Mouse (Mus musculus) intestine, embryonic 16.5 days (tissue): ENCODE measurements at regions not wholly inside any gene's neighbourhood (a gene's known extent, or its start where the extent isn't known, plus 50 kb on each side); places are given as distances from the start of the nearest gene placed in this dataset.

ENCODE experiments used
- ATAC-seq: fragments of 200-750 bp; cut with Nextera tagmentation; 2 replicates; pipeline ENCODE4 v1.8.0; 2017; ENCODE audit warnings: moderate TSS enrichment, moderate library complexity
- H3K27ac ChIP-seq: fragments of 300-500 bp; sonication (generic); 2 replicates; pipeline ENCODE4 v1.5.1; 2014; ENCODE audit warnings: mild to moderate bottlenecking, low read length
- H3K27me3 ChIP-seq: fragments of 300-500 bp; sonication (generic); replicated peaks from 2 replicates; pipeline ENCODE4 v1.6.1; 2014; ENCODE audit warnings: low read length, control low read depth, mixed read lengths; ENCODE audit not compliant: control insufficient read depth, insufficient read depth
- H3K36me3 ChIP-seq: fragments of 300-500 bp; sonication (generic); 2 replicates; pipeline ENCODE4 v1.6.1; 2014; ENCODE audit warnings: low read length, control low read depth; ENCODE audit not compliant: control insufficient read depth, insufficient read depth
- H3K4me1 ChIP-seq: fragments of 300-500 bp; sonication (generic); 2 replicates; pipeline ENCODE4 v1.6.1; 2014; ENCODE audit warnings: low read length, control low read depth, mixed read lengths; ENCODE audit not compliant: control insufficient read depth, insufficient read depth
- H3K4me2 ChIP-seq: fragments of 300-500 bp; sonication (generic); 2 replicates; pipeline ENCODE4 v1.6.1; 2014; ENCODE audit warnings: low read depth, low read length, control low read depth
- H3K4me3 ChIP-seq: fragments of 300-500 bp; sonication (generic); 2 replicates; pipeline ENCODE4 v1.5.1; 2014; ENCODE audit warnings: mild to moderate bottlenecking, low read length
- H3K9ac ChIP-seq: fragments of 300-500 bp; sonication (generic); 2 replicates; pipeline ENCODE4 v1.6.1; 2014; ENCODE audit warnings: low read depth, low read length
- H3K9me3 ChIP-seq: fragments of 300-500 bp; sonication (generic); 2 replicates; pipeline ENCODE4 v1.6.1; 2016; ENCODE audit warnings: low read length, control low read depth; ENCODE audit not compliant: control insufficient read depth
- WGBS: fragments of 180-500 bp; shearing (Covaris S2); extraction: QIAGEN DNeasy Blood & Tissue Kit; methylation state at CpG from one replicate; pipeline ENCODE4 v1.1.7; 2014; 5-methylcytosine and 5-hydroxymethylcytosine counted together

DNA sequence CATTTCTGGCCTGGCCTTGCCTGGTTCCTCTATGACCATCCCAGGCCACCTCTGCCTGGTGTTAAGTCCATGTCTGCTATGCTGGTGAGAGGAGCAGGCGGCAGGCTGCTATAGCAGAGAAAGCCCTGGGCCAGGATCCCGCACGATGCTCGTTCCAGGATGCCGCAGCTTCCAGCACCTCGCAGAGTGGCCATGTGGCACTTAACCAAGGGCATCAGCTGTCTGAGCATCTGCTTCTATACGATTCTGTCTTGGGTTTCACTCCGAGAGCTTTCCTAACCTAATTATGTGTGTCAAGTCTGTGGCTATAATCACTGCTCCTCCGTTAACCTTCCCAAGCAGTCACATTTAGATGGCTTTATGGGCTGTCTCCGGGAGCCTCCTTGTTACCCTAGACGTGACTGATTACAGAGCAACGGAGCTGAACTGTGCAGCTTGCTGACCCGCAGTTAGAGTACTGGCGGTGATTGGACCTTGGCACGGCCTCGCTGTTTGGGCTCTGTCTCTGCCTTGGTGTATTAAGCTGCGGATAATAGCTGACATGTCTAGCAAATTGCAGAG lies 64.4 kb downstream of the Ackr3 start:
- H3K4me2 ChIP-seq: no peak overlapping the region
- no peaks in the 10 kb centered on the region for H3K36me3 ChIP-seq
- no peaks in the 10 kb centered on the region for H3K27me3 ChIP-seq
- H3K9ac ChIP-seq: no peak overlapping the region
- ATAC-seq: no peak
- no peak overlapping the region for H3K4me3 ChIP-seq
- 51% methylated on average over 17 of the region's 17 CpGs for WGBS
- H3K9me3 ChIP-seq: no peaks in the 10 kb centered on the region
- no peak overlapping the region for H3K27ac ChIP-seq
- peaks cover 3% of the 10 kb centered on the region; the same call in 1 of the 2 replicates for H3K4me1 ChIP-seq

DNA sequence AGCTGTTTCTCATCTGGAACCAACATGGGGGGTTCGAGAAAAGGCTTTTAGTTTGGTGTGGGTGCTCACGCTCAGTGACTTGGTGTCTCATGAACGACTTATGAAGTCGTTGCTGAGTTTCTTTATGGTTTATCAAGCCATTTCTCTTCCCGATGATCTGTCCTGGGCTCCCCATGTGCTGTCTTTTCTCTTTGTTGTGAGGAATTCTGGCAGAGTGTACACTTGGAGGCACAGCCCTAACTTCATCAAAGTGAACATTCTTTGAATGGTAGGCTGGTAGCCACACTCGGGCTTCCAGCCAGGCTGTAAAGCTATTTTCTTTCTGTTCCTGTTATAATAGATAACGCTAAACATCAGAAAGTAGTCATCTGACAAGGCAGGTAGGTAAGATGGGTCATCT lies 65.2 kb downstream of the Ackr3 start:
- Histone ChIP-seq H3K36me3 (no peaks in the 10 kb centered on the region), H3K27ac (no peak overlapping the region), H3K9ac (no peak overlapping the region), H3K4me2 (no peak overlapping the region), H3K4me3 (no peak overlapping the region), H3K9me3 (no peaks in the 10 kb centered on the region), H3K4me1 (peaks cover 3% of the 10 kb centered on the region; the same call in 1 of the 2 replicates), H3K27me3 (no peaks in the 10 kb centered on the region)
- ATAC-seq: no peak
- WGBS: 73% methylated on average over 7 of the region's 7 CpGs

DNA sequence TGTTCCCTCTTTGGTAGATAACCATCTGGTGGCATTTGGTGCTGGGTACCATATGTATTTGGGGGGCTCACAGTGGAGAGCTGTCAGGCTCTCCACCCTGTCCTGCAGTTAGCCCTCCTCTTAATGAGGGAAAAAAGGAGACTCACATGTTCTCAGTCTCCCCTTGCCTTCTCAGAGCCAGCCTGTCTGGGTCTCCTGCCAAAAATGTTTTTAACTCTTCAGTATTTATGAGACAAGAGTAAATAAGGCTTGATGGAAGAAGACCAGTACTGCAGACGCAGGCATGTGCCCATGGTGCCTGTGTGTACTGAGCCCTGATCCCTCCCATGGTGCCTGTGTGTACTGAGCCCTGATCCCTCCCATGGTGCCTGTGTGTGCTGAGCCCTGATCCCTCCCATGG lies 66.1 kb downstream of the Ackr3 start:
- Histone ChIP-seq H3K9ac (no peak overlapping the region), H3K4me2 (no peak overlapping the region), H3K4me1 (peaks cover 3% of the 10 kb centered on the region; the same call in 1 of the 2 replicates), H3K4me3 (no peak overlapping the region), H3K36me3 (no peaks in the 10 kb centered on the region), H3K27ac (no peak overlapping the region), H3K27me3 (no peaks in the 10 kb centered on the region), H3K9me3 (no peaks in the 10 kb centered on the region)
- ATAC-seq: no peak
- WGBS: 42% methylated on average over 1 of the region's 1 CpGs

DNA sequence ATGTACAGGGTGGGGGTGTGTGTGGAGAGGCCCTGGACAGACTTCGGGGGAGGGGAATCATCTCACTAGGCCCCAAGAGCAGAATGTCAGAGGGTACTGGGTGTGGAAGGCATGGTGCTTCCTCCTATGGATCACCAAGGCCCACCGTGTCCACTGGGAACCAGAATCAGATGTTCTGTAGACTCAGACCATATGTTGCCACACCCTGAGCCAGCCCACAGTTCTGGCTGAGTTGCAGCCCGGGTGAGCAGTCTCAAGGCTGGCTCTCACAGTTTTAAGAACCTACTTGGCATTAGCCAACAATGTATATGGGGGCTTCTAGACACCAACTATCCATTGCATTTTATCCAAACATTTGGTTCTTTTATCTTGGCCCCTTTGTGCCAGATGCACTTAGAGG lies 67.5 kb downstream of the Ackr3 start:
- no peak overlapping the region for H3K27ac ChIP-seq
- H3K36me3 ChIP-seq: no peaks in the 10 kb centered on the region
- no peak overlapping the region for H3K9ac ChIP-seq
- H3K27me3 ChIP-seq: no peaks in the 10 kb centered on the region
- no peaks in the 10 kb centered on the region for H3K9me3 ChIP-seq
- peaks cover 3% of the 10 kb centered on the region; the same call in 1 of the 2 replicates for H3K4me1 ChIP-seq
- WGBS: 86% methylated on average over 3 of the region's 3 CpGs
- ATAC-seq: no peak
- H3K4me3 ChIP-seq: no peak overlapping the region
- no peak overlapping the region for H3K4me2 ChIP-seq

DNA sequence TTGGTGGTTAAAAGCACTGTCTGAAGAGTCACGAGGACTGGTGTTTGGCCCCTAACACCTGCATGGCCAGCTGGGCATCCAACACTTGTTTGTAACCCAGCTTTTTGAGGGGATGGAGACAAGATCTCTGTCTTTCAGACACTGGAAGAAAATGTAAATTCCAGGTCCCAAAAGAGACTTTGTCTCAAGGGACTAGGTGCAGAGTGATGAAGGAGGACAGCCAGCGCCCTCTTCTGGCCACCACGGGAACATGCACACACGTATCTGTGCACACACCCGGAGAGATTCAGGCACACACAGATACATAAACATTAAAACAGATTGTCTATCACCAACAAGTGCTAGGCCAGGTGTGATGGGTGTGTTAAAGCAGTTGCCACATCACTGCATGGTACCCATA lies 68.6 kb downstream of the Ackr3 start:
- H3K36me3 ChIP-seq: no peaks in the 10 kb centered on the region
- ATAC-seq: no peak

DNA sequence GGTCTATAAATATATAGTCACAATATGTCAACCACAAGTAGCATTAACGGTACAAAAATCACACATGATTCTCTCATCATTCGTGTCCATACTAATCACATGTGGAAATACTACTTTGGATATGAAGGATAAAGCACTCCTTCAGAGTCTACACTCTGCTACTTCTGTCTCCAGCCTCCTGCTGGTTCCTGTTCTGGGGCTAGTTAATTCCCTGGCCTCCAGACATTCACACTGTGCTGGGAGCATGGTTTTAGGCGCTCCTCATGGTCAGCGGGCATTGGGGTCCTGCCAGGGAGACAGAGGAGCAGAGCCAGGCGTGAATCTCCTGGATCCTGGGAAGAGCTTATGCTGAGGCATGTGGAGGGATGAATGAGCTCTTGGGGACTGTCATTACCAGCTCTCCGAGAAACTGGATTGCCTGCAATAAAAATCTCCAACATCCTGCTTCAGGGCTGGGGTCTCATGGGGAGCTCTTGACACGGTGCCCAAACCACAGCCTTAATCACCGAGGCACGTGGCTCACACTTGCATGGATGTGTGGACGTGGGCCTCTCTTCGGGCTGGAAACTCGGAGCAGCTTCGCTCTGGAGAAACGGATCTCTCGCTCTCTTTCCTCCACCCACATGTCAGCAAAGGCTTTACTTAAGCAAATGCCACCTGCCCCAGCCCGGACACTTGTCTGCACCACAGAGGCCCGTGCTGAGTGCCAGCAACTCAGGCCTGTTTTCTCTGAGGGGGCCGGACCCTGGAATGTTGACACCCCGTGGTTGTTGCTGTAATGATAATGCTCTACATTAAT lies 69.2 kb downstream of the Ackr3 start:
- Histone ChIP-seq H3K9ac (no peak overlapping the region), H3K4me2 (no peak overlapping the region), H3K36me3 (no peaks in the 10 kb centered on the region), H3K27ac (no peak overlapping the region), H3K4me3 (no peak overlapping the region), H3K9me3 (no peaks in the 10 kb centered on the region), H3K27me3 (no peaks in the 10 kb centered on the region), H3K4me1 (peaks cover 3% of the 10 kb centered on the region; the same call in 1 of the 2 replicates)
- 73% methylated on average over 19 of the region's 19 CpGs for WGBS
- ATAC-seq: no peak

More for the DNA sequence above, 68.6 kb downstream of the Ackr3 start:
- Histone ChIP-seq H3K4me2 (no peak overlapping the region), H3K9ac (no peak overlapping the region), H3K4me3 (no peak overlapping the region), H3K4me1 (peaks cover 3% of the 10 kb centered on the region; the same call in 1 of the 2 replicates), H3K27ac (no peak overlapping the region), H3K27me3 (no peaks in the 10 kb centered on the region), H3K9me3 (no peaks in the 10 kb centered on the region)
- WGBS: 95% methylated on average over 5 of the region's 5 CpGs

DNA sequence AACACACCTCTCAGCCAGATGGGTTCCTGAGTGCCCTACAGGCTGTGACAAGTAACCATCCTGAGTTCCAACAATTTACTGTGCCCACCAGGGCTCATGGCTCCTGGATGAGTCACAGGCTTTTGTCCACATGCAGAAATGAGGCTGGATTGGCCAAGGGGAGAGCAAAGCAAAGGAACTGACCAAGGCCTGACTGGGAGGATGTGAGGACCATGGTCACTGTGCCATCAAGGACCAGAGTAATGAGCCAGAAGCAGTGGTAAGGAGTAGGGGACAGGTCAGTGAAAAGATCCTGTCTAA lies 69.8 kb downstream of the Ackr3 start:
- Histone ChIP-seq H3K9me3 (no peaks in the 10 kb centered on the region), H3K9ac (no peak overlapping the region), H3K27ac (no peak overlapping the region), H3K4me3 (no peak overlapping the region), H3K36me3 (no peaks in the 10 kb centered on the region), H3K4me1 (no peaks in the 10 kb centered on the region), H3K27me3 (no peaks in the 10 kb centered on the region), H3K4me2 (no peak overlapping the region)
- ATAC-seq: no peak

DNA sequence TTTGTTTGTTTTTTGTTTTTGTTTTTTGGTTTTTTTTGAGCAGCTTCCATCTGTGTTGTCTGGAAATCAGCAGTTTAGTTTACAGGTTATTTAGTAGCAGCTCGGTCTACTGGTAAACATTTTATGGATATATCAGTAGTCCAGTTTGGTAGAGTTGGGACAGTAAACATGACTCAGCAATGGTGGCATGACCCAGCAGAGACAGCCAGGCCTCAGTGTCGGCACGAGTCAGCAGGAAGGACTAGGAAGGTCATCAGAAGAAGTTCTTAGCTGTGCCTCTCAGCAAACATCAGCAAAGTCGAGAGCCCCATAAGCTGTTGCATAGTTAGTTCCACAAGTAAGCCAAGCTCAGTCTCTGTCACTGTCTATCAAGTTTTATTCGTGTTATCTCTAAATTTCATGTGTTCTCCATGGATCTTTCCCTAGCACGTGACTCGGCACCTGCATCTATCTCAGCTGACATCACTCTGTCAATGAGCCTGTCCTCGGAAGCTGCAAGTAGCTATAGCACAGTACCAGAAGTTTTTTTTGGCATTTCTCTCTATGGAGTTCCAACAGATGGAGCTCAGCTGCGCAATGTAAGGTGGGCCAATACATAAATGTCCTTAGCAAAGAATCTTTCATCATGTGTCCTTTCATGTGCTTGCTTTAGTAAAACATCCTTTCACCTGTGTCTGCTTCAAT lies 71.3 kb downstream of the Ackr3 start:
- Histone ChIP-seq H3K27ac (no peak overlapping the region), H3K36me3 (no peaks in the 10 kb centered on the region), H3K4me1 (no peaks in the 10 kb centered on the region), H3K9me3 (no peaks in the 10 kb centered on the region), H3K4me2 (no peak overlapping the region), H3K4me3 (no peak overlapping the region), H3K9ac (no peak overlapping the region), H3K27me3 (no peaks in the 10 kb centered on the region)
- WGBS: 84% methylated on average over 9 of the region's 9 CpGs
- ATAC-seq: no peak

DNA sequence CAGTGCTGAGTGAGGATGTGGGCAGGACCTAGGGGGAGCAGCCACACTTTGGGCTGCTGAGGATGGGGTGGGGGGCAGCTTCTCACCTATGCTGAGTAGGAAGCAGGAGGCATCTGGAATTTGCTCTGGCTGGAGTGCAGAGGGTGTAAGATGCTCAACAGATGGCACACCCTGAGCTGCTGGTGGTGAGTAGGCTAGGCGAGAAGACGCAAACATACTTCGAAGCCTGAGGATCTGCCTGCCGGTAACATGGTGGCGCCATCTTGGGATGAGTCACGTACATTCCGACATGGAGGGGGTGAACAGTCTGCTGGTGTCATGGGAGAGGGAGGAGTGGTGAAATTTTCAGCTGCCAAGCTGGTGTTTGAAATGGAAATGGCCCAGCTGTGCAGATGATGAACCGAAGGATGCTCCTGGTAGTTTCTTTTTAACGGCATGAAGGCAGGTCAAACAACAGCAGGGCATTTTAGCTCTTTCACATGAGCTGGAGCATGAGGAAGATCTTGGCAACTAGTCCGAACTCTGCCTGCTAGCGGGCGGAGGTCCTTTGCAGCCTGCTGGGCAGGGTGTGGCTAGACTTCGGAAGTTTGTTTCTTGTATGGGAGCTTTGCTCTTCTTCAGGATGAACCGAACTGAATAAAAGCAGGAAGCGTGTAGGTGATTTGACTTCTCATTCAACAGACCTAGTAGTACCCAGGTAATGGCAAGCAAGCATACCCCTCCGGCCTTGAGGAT lies 72.2 kb downstream of the Ackr3 start:
- no peak for ATAC-seq
- H3K4me2 ChIP-seq: no peak overlapping the region
- no peaks in the 10 kb centered on the region for H3K36me3 ChIP-seq
- H3K4me3 ChIP-seq: no peak overlapping the region
- no peak overlapping the region for H3K9ac ChIP-seq
- no peak overlapping the region for H3K27ac ChIP-seq
- H3K4me1 ChIP-seq: no peaks in the 10 kb centered on the region
- WGBS: 86% methylated on average over 16 of the region's 16 CpGs
- H3K9me3 ChIP-seq: no peaks in the 10 kb centered on the region
- no peaks in the 10 kb centered on the region for H3K27me3 ChIP-seq
